Mouse (Mus musculus): ENCODE data around the gene Elovl5.

Gene Elovl5

GRCm38 (mm10) chr9:77953053-77953452, 35.9 kb downstream of the Elovl5 start:
- no peak for DNase-seq (ENCODE audit: extremely low read depth, low read depth)

GRCm38 (mm10) chr9:77954496-77954895, 37.3 kb downstream of the Elovl5 start:
- DNase-seq (ENCODE audit: extremely low read depth, low read depth), result no peak

- DNase-seq (ENCODE audit: extremely low read depth, low read depth), result no peak
Observed at GRCm38 (mm10) chr9:77954981-77955380, 37.8 kb downstream of the Elovl5 start.

GRCm38 (mm10) chr9:77955511-77955910, 38.3 kb downstream of the Elovl5 start:
- DNase-seq (ENCODE audit: extremely low read depth, low read depth), result no peak

GRCm38 (mm10) chr9:77955964-77956363, 38.8 kb downstream of the Elovl5 start:
- DNase-seq (ENCODE audit: extremely low read depth, low read depth), result no peak

- no peak for DNase-seq (ENCODE audit: extremely low read depth, low read depth)
Observed at GRCm38 (mm10) chr9:77958327-77958726, 41.2 kb downstream of the Elovl5 start.

GRCm38 (mm10) chr9:77959759-77960158, 42.6 kb downstream of the Elovl5 start:
- no peak for DNase-seq (ENCODE audit: extremely low read depth, low read depth)

- no peak for DNase-seq (ENCODE audit: extremely low read depth, low read depth)
Observed at GRCm38 (mm10) chr9:77961350-77961749, 44.2 kb downstream of the Elovl5 start.

GRCm38 (mm10) chr9:77964084-77964483, 46.9 kb downstream of the Elovl5 start:
- DNase-seq (ENCODE audit: extremely low read depth, low read depth), result no peak

GRCm38 (mm10) chr9:77965287-77965686, 48.1 kb downstream of the Elovl5 start:
- no peak for DNase-seq (ENCODE audit: extremely low read depth, low read depth)

- peak; percentile 12 for DNase-seq (ENCODE audit: extremely low read depth, low read depth)
Observed at GRCm38 (mm10) chr9:77965768-77966552, 48.8 kb downstream of the Elovl5 start.

GRCm38 (mm10) chr9:77966861-77967260, 49.7 kb downstream of the Elovl5 start:
- no peak for DNase-seq (ENCODE audit: extremely low read depth, low read depth)

- no peak for DNase-seq (ENCODE audit: extremely low read depth, low read depth)
Observed at GRCm38 (mm10) chr9:77967584-77968163, 50.5 kb downstream of the Elovl5 start.

- no peak for DNase-seq (ENCODE audit: extremely low read depth, low read depth)
Observed at GRCm38 (mm10) chr9:77969192-77969953, 52.2 kb downstream of the Elovl5 start.

GRCm38 (mm10) chr9:77979000-77979399, 61.8 kb downstream of the Elovl5 start:
- DNase-seq (ENCODE audit: extremely low read depth, low read depth), result no peak

GRCm38 (mm10) chr9:77982616-77983015, 65.5 kb downstream of the Elovl5 start:
- no peak for DNase-seq (ENCODE audit: extremely low read depth, low read depth)

GRCm38 (mm10) chr9:77983521-77983920, 66.4 kb downstream of the Elovl5 start:
- no peak for DNase-seq (ENCODE audit: extremely low read depth, low read depth)

- no peak for DNase-seq (ENCODE audit: extremely low read depth, low read depth)
Observed at GRCm38 (mm10) chr9:77986153-77986795, 69.1 kb downstream of the Elovl5 start.

GRCm38 (mm10) chr9:77989626-77990025, 72.5 kb downstream of the Elovl5 start:
- DNase-seq (ENCODE audit: extremely low read depth, low read depth), result no peak

GRCm38 (mm10) chr9:77990278-77990677, 73.1 kb downstream of the Elovl5 start:
- no peak for DNase-seq (ENCODE audit: extremely low read depth, low read depth)

- no peak for DNase-seq (ENCODE audit: extremely low read depth, low read depth)
Observed at GRCm38 (mm10) chr9:77991650-77992049, 74.5 kb downstream of the Elovl5 start.

GRCm38 (mm10) chr9:77992276-77992675, 75.1 kb downstream of the Elovl5 start:
- no peak for DNase-seq (ENCODE audit: extremely low read depth, low read depth)

All from MEL-GATA-1-ER (cell line).